Mouse (Mus musculus) cerebellum, postnatal 10 days (tissue): ENCODE data around the gene Moxd1.
"Not testable (repeated sequence)": the region's sequence is repeated elsewhere in the genome, so short reads cannot be mapped to it uniquely, and the experiment has no call there.

Experiments
- DNase-seq, 2 experiments: peaks; one replicate each; pipeline ENCODE4 v3.0.0; 2021; ENCODE audit warnings: mixed read lengths in 2 of 2

The Moxd1 gene

GRCm38 (mm10) chr10:24276211-24276610 lies 52.9 kb downstream of the Moxd1 start:
- DNase-seq: no peak

DNA sequence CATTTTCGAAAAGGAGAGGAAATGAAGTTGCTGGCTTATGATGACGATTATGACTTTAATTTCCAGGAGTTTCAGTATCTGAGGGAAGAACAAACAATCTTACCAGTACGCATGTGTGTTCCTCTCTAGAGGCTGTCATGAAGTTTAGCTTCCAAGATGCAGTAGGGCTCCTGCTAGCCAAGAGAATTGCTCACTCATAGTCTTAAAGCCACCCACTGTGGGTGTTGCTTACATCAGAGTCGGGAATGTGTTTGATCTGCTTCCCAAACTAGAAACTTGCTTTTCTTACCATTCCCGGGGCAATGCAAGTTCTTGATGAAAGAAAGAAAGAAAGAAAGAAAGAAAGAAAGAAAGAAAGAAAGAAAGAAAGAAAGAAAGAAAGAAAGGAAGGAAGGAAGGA lies 59.3 kb downstream of the Moxd1 start:
- no peak for DNase-seq

GRCm38 (mm10) chr10:24291611-24292010 lies 68.3 kb downstream of the Moxd1 start:
- DNase-seq: no peak

DNA sequence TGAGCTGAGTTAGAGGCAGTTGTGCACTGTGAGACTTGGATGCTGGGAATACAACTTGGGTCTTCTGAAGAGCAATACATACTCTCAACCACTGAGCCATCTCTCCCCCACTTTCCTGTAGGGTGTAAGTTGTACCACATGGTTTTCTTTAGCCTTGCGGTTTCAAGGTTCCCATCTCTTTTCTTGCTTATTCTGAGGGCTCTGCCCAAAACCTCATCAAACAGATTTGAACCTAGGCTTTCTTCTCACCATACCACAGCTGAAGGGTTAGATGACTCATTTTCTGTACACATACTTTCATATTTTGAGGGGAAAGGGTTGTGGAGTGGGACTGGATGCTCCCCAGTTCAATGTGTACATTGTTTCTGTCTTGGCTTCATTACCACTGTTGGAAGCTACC lies 69.4 kb downstream of the Moxd1 start:
- no peak for DNase-seq

DNA sequence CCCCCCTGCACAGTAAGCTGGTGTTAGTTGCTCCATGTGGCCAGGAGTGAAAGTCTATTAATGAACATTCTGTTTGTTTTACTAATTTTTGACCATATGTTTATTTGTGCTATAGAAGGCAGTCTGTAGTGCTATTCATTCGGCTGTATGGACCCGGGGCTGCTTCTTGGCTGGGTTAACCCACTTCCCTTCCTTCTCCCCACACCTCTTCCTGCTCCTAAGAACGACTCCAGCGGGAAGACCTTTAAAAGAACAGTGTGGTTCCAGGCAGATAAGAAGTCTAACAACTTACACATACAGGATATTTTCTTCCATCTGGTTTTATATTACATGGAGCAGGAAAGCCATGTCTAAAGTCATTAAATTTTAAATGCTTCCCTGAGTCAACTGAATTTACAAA lies 73.3 kb downstream of the Moxd1 start:
- no peak for DNase-seq

DNA sequence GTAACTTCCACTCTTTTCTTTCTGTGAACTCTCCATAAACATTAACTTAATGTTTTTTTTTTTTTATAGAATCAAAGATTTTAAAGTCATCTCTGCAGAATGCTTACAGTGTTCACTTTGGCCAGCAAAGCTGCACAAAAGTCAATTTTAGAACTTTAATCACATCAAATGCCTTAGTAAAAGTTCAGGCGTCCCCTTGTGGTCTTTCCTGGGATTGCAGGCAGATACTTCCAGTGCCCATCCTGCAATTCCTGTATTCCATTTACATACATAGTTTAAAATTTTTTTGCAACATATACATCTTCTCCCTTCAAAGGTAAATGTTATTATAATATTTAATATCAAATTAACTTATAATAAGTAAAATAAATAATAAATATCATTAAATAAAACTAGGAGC lies 74.5 kb downstream of the Moxd1 start:
- peak; percentile 58 to 71 for DNase-seq

DNA sequence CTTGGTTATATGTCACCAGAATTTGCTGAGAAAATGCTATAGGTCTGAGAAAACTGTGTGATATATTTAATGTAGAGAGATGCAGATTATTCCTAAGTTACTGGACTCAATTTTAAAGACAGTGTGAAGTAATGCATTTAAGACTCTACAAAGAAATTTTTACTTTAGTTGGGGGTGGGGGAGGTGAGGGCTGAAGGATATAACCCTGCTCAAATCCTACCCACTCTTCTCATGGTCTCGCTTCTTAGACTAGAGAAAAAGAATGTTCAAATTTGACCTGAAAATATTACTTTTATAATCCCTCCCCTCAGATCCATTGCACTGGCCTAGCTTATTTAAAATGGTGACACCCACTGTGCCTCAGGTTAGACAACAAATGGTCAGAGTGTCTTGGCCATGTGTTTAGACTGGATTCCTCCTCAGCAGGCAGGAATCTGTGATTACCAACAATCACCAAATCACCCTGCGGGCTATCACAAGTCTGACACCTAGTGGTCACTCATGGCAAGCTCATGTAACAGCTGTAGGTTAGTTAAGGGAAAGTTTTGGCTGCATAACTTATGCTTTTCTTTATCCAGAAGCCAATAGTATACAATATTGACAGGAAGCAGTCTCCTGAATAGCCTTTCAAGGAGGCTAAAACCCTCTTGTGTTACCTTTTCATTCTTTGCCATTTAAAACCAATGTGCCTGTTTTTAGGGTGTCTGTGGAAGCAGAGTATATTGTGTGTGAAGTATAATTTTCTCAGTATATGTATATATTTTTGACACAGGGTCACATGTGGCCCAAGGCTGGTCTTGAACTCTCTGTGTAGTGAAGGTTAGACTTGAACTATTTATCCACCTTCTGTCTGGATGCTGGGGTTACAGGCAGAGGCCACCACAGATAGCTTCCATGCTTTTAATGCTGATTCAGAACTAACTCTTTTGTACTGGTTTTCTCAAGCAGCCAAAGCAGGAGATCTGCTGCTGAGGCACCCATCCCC lies 75.2 kb downstream of the Moxd1 start:
- DNase-seq: peak; percentile 72 to 76

DNA sequence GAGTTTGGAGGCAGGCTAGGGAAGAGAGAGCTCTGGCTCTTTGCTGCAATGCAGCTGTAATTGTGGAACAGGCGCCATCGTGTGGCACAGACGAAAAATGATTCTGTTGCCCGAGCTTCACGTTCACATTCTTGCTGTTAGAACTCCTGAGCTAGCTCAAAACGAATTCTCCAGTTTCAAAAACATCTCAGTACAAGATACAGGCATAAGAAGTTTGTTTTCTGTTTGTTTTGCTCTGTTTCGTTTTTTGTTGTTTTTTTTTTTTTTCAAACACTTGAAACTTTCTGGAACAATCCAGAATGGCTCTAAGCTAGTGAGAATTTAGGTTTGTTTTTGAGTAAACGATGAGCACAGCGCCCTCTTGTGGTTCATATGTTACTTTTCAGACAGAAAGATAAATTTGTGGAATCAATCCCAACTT lies 88.9 kb downstream of the Moxd1 start:
- DNase-seq: peak; percentile 79

GRCm38 (mm10) chr10:24317126-24317836 lies 94.0 kb downstream of the Moxd1 start:
- DNase-seq: peak; percentile 84 to 87

GRCm38 (mm10) chr10:24320326-24320725 lies 97.0 kb downstream of the Moxd1 start:
- no peak for DNase-seq

- peak; percentile 52 to 64 for DNase-seq
These were observed 99.7 kb downstream of the Moxd1 start for GRCm38 (mm10) chr10:24323066-24323465.

GRCm38 (mm10) chr10:24327265-24327664 lies 103.9 kb downstream of the Moxd1 start:
- DNase-seq: not testable (repeated sequence)

DNA sequence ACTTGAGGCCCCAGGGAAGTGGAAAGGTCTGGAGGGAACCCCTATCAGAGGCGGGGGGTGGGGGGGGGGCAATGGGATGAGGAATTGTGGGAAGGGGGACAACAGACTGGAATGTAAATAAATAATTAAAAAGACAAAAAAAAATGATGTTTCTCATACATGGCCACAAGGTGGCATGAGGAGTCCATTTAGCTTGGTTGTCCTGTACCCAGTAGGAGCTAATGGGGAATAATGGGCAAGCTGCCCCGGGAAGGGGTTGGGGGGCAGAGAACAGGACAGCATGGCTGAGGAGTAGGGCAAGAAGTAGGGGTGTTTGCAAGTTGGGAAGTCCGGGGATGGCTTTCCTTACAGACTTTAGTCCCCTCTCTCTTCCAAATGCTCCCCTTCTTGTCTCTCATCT lies 109.5 kb downstream of the Moxd1 start:
- DNase-seq: no peak

GRCm38 (mm10) chr10:24339593-24340143 lies 116.4 kb downstream of the Moxd1 start:
- no peak for DNase-seq

GRCm38 (mm10) chr10:24340551-24341213 lies 117.4 kb downstream of the Moxd1 start:
- DNase-seq: no peak

- DNase-seq: no peak
These were observed 117.9 kb downstream of the Moxd1 start for GRCm38 (mm10) chr10:24341214-24341589.

- DNase-seq: no peak
These were observed 119.8 kb downstream of the Moxd1 start for GRCm38 (mm10) chr10:24343068-24343467.
